Mouse (Mus musculus): ENCODE data around the gene Nop10.

DNA sequence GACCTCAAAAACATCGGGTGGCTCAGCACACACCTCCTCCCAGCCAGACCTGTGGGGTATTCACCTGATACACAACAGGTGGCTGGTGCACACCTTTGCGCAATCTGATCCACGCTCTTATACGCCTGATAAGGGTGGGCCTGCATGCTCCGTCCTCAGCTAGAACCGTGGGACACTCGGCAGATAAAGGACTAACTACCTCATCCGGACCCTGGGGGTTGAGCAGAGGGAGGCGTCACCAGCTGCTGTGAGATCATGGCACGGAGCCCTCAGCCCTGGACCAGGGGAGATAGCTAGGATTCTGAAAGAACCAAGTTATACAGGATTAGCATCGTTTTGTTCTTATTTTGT is 4.5 kb downstream of the Nop10 start, which contains the start of gene Gm21985:
- peak; percentile 16; the same call in 1 of the 2 replicates for TF ChIP-seq CTCF (IDR thresholded peaks at IDR 0.05)
- TF ChIP-seq EP300 (IDR thresholded peaks at IDR 0.05), result no peak

Measured in lung, postnatal 0 days (tissue).